Mouse (Mus musculus) lung, postnatal 0 days (tissue): ENCODE measurements at regions not wholly inside any gene's neighbourhood (a gene's known extent, or its start where the extent isn't known, plus 50 kb on each side); places are given as distances from the start of the nearest gene placed in this dataset.

Experiments used
- ATAC-seq: fragments of 200-750 bp; cut with Nextera tagmentation; 2 replicates; pipeline ENCODE4 v1.8.0; 2017; ENCODE audit warnings: moderate library complexity
- DNase-seq: peaks from one replicate; pipeline ENCODE4 v3.0.0-alpha.2; 2016; ENCODE audit warnings: low spot score
- H3K27ac ChIP-seq: fragments of 300-500 bp; sonication (generic); 2 replicates; pipeline ENCODE4 v1.5.1; 2014; ENCODE audit warnings: antibody characterized with exemption, mild to moderate bottlenecking, low read length, mixed read lengths
- H3K27me3 ChIP-seq: fragments of 300-500 bp; sonication (generic); replicated peaks from 2 replicates; pipeline ENCODE4 v1.6.1; 2014; ENCODE audit warnings: low read length, mixed read lengths; ENCODE audit not compliant: insufficient read depth
- H3K36me3 ChIP-seq: fragments of 300-500 bp; sonication (generic); 2 replicates; pipeline ENCODE4 v1.6.1; 2014; ENCODE audit warnings: low read length, mixed read lengths; ENCODE audit not compliant: insufficient read depth
- H3K4me1 ChIP-seq: fragments of 300-500 bp; sonication (generic); 2 replicates; pipeline ENCODE4 v1.6.1; 2014; ENCODE audit warnings: antibody characterized with exemption, low read depth, low read length, mixed read lengths; ENCODE audit not compliant: insufficient read depth
- H3K4me2 ChIP-seq: fragments of 300-500 bp; sonication (generic); replicated peaks from 2 replicates; pipeline ENCODE4 v1.6.1; 2014; ENCODE audit warnings: low read depth, mild to moderate bottlenecking, low read length, moderate library complexity, mixed read lengths
- H3K4me3 ChIP-seq: fragments of 300-500 bp; sonication (generic); 2 replicates; pipeline ENCODE4 v1.5.1; 2014; ENCODE audit warnings: low read depth, low read length
- H3K9ac ChIP-seq: fragments of 300-500 bp; sonication (generic); replicated peaks from 2 replicates; pipeline ENCODE4 v1.6.1; 2014; ENCODE audit warnings: low read depth, mild to moderate bottlenecking
- H3K9me3 ChIP-seq: fragments of 300-500 bp; sonication (generic); 2 replicates; pipeline ENCODE4 v1.6.1; 2016; ENCODE audit warnings: low read length, mixed read lengths
- CTCF ChIP-seq: IDR thresholded peaks from 2 replicates; pipeline ENCODE4 v1.5.1; 2016; ENCODE audit warnings: antibody characterized with exemption, mild to moderate bottlenecking
- EP300 ChIP-seq: IDR thresholded peaks from 2 replicates; pipeline ENCODE4 v1.6.1; 2016; ENCODE audit warnings: antibody characterized with exemption, mild to moderate bottlenecking, control low read depth
- WGBS: fragments of 180-500 bp; shearing (Covaris S2); extraction: QIAGEN DNeasy Blood & Tissue Kit; methylation state at CpG from one replicate; pipeline ENCODE4 v1.1.7; 2014; 5-methylcytosine and 5-hydroxymethylcytosine counted together

DNA sequence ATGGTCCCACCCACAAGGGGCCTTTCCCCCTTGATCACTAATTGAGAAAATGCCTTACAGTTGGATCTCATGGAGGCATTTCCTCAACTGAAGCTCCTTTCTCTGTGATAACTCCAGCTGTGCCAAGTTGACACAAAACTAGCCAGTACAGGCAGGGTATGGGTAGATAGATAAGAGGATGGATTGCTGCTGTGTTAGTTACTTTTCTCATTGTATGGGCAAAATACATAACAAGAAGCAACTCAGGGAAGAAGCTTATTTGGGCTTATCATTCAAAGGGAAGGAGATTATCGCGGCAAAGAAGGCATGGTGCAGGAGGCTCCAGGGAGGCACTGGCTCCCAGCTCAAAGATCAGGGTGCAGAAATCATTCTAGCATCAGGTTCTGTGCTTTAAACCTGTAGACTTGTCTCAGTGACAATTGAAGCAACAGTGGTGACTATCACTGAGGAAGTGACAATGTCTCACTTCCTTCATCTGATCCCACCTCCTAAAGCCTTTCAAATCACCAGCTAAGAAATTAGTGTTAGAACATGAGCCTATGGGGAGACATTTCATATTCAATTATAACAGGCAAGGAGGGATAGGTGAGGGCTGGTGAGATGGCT is 83.8 kb downstream of the 1810010D01Rik start:
- Histone ChIP-seq H3K4me1 (no peaks in the 10 kb centered on the region), H3K9ac (no peak overlapping the region), H3K9me3 (no peaks in the 10 kb centered on the region), H3K4me3 (no peak overlapping the region), H3K36me3 (no peaks in the 10 kb centered on the region), H3K27me3 (no peaks in the 10 kb centered on the region), H3K4me2 (no peak overlapping the region), H3K27ac (no peak overlapping the region)
- TF ChIP-seq CTCF = no peak
- DNase-seq = no peak
- ATAC-seq = no peak
- 89% methylated on average over 2 of the region's 2 CpGs for WGBS

DNA sequence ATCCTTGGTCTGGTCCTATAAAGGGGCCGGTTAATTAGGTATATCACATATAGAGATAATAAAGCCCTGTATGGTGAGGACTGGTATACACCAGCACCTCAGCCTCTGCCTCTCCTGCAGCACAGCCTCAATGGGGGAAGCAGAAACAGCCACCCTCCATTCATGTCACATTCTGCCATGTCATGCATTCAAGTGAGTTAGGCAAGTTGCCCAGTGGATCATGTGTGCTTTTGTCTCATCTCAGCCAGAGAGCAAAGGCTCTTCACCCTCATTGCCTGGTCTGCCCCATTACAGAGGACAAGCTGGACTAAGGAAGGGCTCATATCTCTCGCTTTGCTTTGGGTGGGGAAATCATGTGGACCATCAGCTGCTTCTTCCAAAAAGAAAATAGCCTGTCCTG is 85.4 kb downstream of the 1810010D01Rik start:
- Histone ChIP-seq H3K9ac (no peak overlapping the region), H3K4me3 (no peak overlapping the region), H3K9me3 (no peaks in the 10 kb centered on the region), H3K36me3 (no peaks in the 10 kb centered on the region), H3K4me2 (no peak overlapping the region), H3K27me3 (no peaks in the 10 kb centered on the region), H3K27ac (no peak overlapping the region), H3K4me1 (no peaks in the 10 kb centered on the region)
- 81% methylated on average over 2 of the region's 2 CpGs for WGBS
- ATAC-seq = no peak; the same call in 1 of the 2 replicates
- TF ChIP-seq CTCF = no peak
- no peak for TF ChIP-seq EP300
- no peak for DNase-seq

DNA sequence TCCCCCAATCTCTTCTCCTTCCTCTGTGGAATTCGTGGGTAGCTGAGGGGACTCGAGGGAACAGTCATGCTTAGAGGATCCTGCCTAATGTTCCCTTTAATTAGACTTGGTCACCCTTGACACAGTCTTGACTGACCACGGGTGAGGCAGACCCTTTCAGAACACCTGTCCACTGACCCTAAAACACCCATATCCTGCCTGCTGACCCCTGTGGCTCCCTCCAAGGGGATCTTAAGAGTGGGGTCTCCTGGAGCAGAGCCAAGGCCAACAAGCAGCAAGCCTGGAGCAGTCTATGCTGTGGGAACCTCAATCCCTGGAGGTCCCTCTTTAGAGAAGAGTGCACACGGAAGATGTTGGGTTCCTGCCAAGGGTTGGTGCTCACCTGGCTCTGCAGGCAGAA is 89.5 kb downstream of the 1810010D01Rik start:
- WGBS = 50% methylated on average over 4 of the region's 4 CpGs
- Histone ChIP-seq H3K4me2 (no peak overlapping the region), H3K27ac (no peak overlapping the region)

DNA sequence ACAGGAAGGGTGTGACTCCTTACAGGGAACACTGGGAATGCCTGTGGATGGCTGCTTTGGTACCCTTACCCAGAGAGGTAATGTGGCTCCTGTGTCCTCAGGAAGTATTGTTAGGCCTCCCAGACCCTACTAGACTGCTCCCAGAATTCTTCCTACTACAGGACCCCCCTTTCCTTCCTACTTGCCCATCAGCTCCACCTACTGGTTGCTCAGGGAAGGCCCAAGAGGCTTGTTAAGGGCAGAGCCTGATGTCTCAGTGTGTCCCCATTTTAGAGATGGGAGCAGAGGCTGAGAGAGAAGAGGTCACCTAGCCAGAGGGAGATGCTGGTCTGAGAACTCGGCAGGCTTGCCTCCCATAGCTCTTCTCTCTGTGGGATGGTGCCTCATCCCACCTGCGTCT is 93.3 kb downstream of the 1810010D01Rik start:
- TF ChIP-seq EP300 = no peak
- TF ChIP-seq CTCF = peak; percentile 74
- Histone ChIP-seq H3K9ac (no peak overlapping the region), H3K27me3 (no peaks in the 10 kb centered on the region), H3K27ac (no peak overlapping the region), H3K4me2 (no peak overlapping the region), H3K36me3 (no peaks in the 10 kb centered on the region), H3K4me1 (peaks cover 23% of the 10 kb centered on the region), H3K4me3 (no peak overlapping the region), H3K9me3 (no peaks in the 10 kb centered on the region)
- ATAC-seq = no peak
- peak; percentile 49 for DNase-seq
- 81% methylated on average over 2 of the region's 2 CpGs for WGBS

More for the DNA sequence above, 89.5 kb downstream of the 1810010D01Rik start:
- H3K36me3 ChIP-seq = no peaks in the 10 kb centered on the region
- TF ChIP-seq CTCF (no peak), EP300 (no peak)
- no peaks in the 10 kb centered on the region for H3K9me3 ChIP-seq
- no peak for ATAC-seq
- no peaks in the 10 kb centered on the region for H3K4me1 ChIP-seq
- no peak for DNase-seq
- no peaks in the 10 kb centered on the region for H3K27me3 ChIP-seq
- H3K9ac ChIP-seq = no peak overlapping the region
- no peak overlapping the region for H3K4me3 ChIP-seq

DNA sequence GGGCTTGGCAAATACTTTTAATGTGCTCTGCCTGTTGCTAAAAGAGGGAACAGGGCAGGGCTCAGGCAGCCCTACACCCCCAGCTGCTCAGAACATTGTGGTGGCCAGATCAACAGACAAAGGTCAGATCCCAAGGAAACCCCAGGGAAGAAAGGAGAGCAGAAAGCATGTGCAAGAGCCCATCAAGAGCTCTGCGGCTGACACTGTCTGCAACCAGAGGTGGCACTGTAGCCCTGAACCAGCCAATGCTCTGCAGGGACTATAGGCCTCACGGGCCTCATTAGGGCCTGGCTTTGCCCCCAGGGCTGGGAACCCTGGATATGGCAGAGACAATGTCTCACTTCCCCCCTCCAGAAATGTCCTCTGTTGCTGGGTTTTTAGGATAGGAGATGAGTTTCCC is 93.8 kb downstream of the 1810010D01Rik start:
- no peak overlapping the region for H3K4me3 ChIP-seq
- peaks cover 23% of the 10 kb centered on the region for H3K4me1 ChIP-seq
- no peaks in the 10 kb centered on the region for H3K36me3 ChIP-seq
- no peaks in the 10 kb centered on the region for H3K9me3 ChIP-seq
- ATAC-seq (no peak), DNase-seq (no peak)
- TF ChIP-seq EP300 (no peak), CTCF (peak; percentile 40)
- no peak overlapping the region for H3K4me2 ChIP-seq
- WGBS = 53% methylated on average over 2 of the region's 2 CpGs
- H3K27ac ChIP-seq = no peak overlapping the region
- H3K9ac ChIP-seq = no peak overlapping the region
- H3K27me3 ChIP-seq = no peaks in the 10 kb centered on the region

DNA sequence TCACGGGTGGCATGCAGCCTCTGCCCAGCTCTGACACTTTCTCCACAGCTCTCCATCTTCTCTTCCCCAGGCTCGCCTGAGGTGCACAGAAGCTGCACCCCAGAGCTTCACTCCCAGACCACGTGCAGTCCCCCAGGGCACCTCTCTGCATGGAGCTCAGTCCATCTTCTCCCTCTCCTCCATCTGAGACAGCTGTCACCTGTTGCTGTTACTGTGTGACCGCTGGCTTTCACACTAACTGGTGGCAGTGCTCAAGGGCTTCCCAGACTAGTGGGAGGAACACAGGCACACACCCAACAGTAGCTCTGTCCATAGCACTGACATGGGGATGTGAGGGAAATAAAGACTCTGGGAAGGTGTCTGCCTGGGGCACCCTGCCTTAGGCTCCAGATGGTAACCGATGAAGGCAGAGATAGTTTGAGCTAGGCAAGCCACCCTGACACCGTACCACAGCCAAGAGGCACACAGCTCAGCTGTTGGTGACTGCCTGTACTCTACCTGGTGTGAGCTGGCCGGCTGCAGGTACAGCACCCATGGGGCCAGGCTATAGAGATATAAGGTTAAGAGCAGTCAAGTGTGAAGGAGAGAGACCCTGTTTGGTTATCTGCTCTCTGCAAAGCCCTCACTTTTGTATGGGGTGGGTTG is 94.9 kb downstream of the 1810010D01Rik start:
- Histone ChIP-seq H3K4me3 (no peak overlapping the region), H3K27me3 (no peaks in the 10 kb centered on the region), H3K27ac (no peak overlapping the region), H3K9ac (no peak overlapping the region), H3K4me2 (no peak overlapping the region), H3K4me1 (peaks cover 23% of the 10 kb centered on the region), H3K9me3 (no peaks in the 10 kb centered on the region), H3K36me3 (no peaks in the 10 kb centered on the region)
- TF ChIP-seq CTCF = no peak
- no peak for TF ChIP-seq EP300
- ATAC-seq (no peak), DNase-seq (no peak)
- 77% methylated on average over 7 of the region's 7 CpGs for WGBS
